Mouse (Mus musculus) kidney, adult 8-10 months (tissue): Measurements from ENCODE around the gene Ctla4.

Experiments used
- DNase-seq, 2 experiments: peaks; one replicate each; pipeline ENCODE4 v3.0.0; 2022

Ctla4 gene

GRCm38 (mm10) chr1:60866043-60866442 lies 20.8 kb upstream of the Ctla4 start:
- no peak for DNase-seq

- DNase-seq = peak; percentile 15 to 51
Measured at GRCm38 (mm10) chr1:60868333-60869277, 18.2 kb upstream of the Ctla4 start.

- DNase-seq = no peak
Measured at GRCm38 (mm10) chr1:60875267-60875666, 11.5 kb upstream of the Ctla4 start.

DNA sequence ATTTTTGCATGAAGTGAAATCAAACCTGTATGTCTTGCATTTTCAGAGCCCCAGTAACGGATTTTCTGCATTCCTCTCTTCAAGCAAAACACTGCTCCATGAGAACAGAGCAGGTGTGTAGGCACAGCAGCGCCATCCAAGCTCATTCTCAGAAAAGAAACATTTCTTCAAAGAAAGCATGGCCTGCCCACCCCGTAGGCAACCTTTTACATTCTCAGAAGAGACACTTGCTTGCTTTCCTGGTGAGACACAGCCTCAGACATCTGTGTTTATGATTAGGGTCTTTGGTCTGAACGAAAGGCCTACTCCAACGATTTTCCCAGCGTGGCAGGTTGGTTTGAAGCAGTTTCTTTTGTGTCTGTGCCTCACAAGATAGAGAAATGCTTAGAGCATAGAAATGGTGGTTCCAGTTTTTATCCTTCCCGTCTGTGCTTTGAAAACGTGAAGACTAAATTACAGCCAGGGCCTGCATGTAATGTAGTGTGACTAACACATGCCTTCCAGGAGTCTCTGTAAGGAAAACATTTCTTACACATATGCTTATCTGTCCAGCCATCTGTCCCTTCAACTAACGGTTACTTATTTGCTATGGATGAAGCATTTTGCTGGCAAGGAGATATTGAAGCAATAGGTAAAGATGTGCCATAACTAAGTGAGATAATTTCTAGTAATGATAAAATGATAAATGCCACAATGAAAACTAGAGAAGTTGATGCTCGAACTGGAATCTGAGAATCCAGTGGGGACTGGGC lies 6.5 kb upstream of the Ctla4 start:
- no peak for DNase-seq

GRCm38 (mm10) chr1:60882792-60883191 lies 4.0 kb upstream of the Ctla4 start:
- DNase-seq = no peak

DNA sequence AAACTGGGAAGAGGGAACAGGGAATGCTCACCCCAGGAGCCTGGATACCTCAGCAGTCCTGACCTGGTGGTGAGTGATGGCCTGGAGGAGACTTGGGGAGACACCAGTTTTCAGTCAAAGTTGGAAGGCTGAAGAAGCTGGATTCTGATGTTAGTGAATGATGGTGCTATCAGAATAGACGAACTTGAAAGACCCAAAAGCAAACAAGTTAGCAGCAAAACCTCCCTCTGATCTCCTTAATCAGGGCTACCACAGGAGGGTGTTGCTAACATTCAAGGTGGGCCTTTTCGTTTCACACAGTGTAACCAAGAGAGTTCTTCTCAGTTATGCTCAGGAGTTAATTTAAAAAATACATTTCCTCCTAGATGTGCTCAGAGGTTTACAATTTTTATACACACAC lies 3.5 kb upstream of the Ctla4 start:
- DNase-seq = no peak

DNA sequence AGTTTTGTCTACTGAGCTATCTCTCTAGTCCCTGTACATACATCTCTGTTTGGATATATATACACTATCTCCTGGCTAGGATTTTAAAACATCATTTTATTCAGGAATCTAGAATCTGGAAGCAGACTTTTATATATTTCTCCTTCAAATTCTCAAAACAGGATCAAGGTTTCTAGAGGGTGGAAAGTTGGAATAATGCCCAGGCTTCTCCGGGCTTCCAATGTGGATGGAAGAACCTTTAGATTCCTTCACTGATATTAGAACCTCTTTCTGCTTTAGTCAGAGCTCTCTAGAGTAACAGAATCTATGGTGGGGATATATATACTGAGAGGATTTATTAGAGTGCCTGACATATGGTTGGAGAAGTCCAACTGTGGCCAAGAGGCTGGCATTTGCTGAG lies 2.2 kb upstream of the Ctla4 start:
- DNase-seq = no peak

GRCm38 (mm10) chr1:60898127-60898932 lies 11.5 kb downstream of the Ctla4 start:
- DNase-seq = no peak

DNA sequence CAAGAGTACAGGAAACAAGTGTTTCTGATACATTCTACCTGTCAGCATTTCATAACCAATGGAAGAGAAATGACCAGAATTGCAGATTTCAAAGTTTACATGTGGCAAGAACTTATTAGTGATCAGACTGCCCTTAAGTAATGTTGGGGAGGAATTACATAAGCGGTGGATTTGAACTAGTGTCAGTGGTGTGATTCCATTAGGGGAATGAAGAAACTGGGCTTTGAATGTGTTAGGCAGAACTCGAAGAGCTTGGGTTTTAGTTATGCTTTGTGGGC lies 12.1 kb downstream of the Ctla4 start:
- DNase-seq = no peak

DNA sequence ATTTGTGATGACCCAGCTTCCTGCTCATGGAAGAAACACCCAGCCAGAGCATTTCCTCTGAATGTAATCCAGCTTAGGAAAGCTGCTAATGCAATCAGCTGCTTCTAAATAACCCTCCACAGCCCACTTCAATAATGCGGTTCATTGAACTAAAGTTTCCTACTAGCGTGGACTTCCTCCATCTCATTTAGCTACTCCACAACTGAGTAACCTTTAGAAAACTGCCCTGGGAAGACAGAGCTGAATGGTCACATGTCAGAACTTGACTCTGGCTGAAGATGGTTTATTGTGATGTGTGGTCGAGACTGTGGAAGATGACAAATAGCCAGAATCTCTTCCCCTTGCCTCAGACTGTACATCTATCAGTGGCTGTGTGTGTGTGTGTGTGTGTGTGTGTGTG lies 12.4 kb downstream of the Ctla4 start:
- DNase-seq = no peak

DNA sequence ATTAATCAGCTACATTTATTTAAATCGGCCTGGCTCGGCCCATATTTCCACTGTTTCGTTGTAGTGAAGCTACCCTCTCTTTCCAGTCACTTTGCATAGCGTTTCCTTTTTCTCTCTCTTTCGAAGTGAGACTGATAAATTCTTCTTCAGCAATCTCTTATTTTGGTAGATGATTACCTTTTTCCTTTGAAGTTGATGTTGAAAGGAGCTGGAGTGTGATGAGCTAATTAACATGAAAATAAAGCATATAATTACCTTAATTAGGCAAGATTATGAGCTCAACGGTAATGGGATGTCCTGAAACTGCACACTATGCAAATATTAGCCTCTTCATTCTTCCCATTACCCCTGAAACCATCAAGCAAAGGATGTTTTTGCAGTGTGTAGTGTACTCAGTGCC lies 15.7 kb downstream of the Ctla4 start:
- no peak for DNase-seq

DNA sequence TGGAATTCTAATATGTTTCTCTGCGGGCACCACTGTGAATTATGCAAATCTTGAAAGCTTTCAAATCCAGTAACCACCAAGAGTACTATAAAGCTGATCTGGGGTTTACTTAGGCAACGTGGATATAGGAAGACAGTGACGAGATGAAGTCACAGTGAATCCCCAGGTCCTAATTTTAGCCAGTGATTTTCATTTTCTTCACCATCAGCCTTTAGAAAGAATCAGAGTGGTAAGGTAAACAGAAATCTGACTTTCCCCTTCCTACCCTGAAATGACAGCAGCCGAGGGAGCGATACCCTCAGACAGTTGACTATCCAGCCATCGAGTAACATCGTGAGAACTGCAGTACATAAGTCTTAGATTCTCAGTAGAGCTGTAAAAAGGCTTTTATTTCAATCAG lies 16.3 kb downstream of the Ctla4 start:
- DNase-seq = no peak

GRCm38 (mm10) chr1:60904456-60904978 lies 17.7 kb downstream of the Ctla4 start:
- no peak for DNase-seq

GRCm38 (mm10) chr1:60907466-60907865 lies 20.7 kb downstream of the Ctla4 start:
- no peak for DNase-seq

DNA sequence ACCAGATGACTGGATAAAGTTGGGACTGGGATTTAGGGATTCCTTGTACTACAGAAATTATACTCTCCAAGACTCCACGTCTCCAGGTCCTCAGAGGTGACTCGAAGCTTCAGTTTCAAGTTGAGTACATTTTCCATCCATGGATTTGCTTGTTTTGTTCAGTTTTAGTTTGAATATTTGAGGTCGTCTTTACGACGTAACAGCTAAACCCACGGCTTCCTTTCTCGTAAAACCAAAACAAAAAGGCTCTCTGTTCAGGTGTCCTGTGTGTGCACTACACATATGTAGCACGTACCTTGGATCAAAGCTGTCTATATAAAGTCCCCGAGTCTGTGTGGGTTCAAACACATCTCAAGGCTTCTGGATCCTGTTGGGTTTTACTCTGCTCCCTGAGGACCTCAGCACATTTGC lies 22.0 kb downstream of the Ctla4 start:
- no peak for DNase-seq

- DNase-seq = no peak
Measured at GRCm38 (mm10) chr1:60909746-60910145, 22.9 kb downstream of the Ctla4 start.

- no peak for DNase-seq
Measured at GRCm38 (mm10) chr1:60910796-60911195, 24.0 kb downstream of the Ctla4 start.

DNA sequence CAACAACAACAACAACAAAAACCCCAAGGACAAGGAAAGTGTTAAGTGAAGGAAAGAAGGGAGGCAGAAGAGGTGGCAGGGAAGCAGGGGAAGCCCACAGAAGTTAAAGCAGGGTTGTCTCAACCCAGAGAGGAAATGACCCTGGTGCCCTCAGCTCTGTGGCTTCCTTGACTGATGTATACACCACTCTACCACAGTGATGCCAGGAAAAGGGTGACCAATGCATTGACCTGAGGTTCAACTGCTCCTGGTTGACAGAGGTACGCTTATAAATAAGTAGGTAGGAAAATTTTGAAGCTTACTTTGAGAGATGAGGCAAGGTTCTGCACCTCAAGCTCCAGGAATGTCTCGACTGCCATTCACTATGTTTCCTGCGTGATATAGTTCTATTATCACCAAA lies 24.8 kb downstream of the Ctla4 start:
- DNase-seq = no peak

DNA sequence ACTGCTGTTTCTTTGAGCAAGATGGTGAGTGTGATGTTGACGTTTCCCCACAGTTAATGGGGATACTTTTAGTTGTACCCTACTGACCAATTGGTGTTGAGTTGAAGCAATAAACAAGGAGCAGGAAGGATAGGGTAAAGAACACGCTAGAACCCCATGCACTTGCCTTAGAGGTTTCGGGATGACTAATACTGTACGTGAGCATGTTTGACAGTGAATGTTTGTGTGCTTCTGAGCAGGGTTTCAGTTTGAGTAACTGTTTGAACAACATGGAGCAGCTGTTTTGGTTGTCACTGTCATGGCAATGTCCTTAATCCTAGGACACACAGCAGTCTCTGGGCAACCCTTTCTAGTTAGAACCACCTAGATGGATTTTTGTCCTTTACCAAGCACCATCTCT lies 26.5 kb downstream of the Ctla4 start:
- DNase-seq = no peak

GRCm38 (mm10) chr1:60916281-60916781 lies 29.5 kb downstream of the Ctla4 start:
- no peak for DNase-seq

DNA sequence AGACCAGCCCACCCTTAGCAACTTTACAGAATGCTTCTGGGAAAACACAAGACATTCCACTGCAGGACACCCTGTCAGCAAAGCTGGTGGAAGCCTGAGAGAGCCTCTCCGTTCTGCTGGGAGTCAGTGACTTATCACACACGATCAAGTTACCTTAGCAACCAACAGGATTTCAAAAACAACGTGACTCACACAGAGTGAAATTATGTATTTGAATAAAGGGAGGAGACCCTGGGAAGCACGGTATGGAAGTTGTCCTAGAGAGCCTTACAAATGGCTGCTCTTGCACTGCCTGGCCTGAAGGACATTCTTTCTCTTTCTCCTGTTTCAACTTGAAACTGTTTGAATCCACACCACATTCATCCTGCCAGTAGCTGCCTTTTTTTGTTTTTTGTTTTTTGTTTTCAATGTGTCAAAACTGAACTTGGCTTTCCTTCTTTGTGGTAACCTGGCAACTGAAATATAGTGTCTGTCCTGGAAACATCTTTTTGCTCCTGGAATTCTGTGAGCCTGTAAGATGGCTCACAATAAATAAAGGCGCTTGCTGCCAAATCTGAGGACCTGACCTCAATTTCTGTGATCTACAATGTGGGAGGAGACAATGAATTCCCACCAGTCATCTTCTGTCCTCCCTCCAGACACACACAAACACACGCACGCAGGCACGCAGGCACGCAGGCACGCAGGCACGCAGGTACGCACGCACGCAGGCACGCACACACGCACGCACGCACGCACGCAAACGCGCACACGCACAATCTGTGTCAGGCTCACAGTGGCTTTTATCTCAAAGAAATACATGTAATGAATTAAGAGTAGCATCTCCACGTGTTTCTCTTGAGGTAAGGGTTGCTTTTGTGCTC lies 33.9 kb downstream of the Ctla4 start:
- no peak for DNase-seq

- DNase-seq = no peak
Measured at GRCm38 (mm10) chr1:60929036-60929435, 42.2 kb downstream of the Ctla4 start.
